Mouse (Mus musculus): ENCODE data around the gene Gm10190.
"Not testable (repeated sequence)": the region's sequence is repeated elsewhere in the genome, so short reads cannot be mapped to it uniquely, and the experiment has no call there.

Gm10190 gene

DNA sequence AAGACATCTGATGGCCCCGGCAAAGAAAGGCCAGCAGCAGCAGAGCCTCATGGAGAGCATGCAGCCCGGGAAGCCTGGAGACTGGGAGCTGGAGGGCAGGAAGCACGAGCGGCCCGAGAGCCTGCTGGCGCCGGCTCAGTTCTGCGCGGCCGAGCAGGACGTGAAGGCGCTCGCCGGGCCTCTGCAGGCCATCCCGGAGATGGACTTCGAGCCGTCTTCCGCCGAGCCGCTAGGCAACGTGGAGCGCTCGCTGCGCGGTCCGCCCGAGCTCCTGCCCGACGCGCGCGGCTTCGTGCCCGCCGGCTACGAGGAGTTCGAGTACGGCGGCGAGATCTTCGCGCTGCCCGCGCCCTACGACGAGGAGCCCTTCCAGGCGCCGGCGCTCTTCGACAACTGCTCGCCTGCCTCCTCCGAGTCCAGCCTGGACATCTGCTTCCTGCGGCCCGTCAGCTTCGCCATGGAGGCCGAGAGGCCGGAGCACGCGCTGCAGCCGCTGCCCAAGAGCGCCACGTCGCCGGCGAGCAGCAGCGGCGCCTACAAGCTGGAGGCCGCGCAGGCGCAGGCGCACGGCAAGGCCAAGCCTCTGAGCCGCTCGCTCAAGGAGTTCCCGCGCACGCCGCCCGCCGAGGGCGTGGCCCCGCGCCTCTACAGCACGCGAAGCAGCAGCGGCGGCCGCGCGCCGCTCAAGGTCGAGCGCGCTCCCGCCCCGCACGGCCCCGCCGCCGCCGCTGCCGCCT, at the start of gene Gm10190:
Gene Gm10190 (minus strand): TSS at position 553 of the 737 bp plus-strand sequence.
- DNase-seq: peak; percentile 98

- no peak for DNase-seq
Measured at GRCm38 (mm10) chr17:80420998-80421397, 47.7 kb upstream of the Gm10190 start.

DNA sequence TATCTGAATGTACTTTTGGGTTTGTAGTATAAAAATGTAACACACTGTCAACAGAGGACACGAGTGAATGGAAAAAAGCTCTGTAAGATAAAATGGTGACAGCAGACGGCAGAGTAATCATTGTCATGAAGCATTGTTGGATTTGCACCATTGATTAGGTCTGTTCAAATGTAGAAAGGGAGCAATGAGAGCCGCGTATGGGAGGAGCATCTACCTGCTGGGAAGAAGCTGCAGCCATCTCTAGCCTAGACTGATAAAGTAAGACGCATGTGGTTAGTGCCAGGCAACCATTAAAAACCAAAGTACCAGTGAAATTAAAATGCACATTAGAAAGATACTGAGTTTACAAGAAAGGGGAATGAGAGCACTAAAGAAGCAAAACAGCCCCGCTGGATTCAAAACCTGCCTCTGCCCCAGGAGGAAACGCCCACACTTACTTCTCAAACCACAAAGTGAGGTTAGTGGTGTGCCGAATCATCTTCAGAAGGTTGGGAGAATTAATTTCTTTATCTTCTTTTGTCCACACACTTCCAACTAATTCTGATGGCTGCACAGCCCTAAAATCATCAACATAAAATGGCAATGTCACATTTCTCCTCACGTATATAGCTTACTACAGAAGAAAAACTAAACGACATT, 45.4 kb upstream of the Gm10190 start:
- no peak for DNase-seq

- DNase-seq: peak; percentile 20
Measured at GRCm38 (mm10) chr17:80411182-80411581, 37.8 kb upstream of the Gm10190 start.

- no peak for DNase-seq
Measured at GRCm38 (mm10) chr17:80398243-80398642, 24.9 kb upstream of the Gm10190 start.

DNA sequence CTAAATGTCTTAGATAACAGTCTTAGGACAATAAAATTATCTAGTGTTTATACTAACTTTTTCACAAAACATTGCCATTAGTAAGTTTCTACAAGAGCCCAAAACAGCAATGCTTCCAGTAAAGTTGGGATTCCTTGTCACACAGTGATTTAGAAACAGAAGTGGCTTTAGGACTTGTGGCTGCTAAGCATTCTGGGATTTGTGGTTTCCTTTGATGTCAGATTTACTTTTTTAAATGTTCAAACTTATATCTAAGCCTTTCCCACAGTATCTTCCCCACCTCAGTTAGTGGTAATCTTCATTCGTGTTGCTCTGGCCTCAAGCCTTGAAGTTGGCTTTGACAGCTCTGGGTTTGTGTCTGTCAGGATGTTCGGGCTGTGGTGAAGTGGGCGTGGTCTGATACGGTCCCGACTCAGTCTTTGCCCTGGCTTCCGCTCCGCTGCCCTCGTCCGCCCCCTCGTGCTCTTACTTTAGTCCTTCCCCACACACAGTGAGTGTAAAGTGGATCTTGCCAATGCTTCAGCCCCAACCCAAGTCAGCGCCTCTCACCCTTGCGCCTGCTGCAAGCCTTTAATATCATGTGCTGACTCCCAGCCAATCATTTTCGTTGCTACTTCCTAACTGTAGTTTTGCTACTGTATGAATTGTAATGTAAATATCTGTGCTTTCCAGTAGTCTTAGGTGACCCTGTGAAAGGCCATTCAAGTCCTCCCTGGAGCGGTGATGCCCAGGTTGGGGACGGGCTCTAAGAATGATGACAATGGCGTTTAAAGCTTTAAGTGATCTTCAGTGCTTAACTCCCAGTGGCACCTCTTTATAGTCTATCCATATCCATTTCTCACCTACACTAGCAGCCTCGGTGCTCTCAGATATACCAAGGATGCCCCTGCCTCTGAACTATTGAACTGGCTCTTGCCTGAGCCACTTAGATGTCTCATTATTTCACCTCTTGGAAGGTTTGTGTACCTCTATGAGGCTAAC, 18.4 kb upstream of the Gm10190 start:
- peak; percentile 82 for DNase-seq

GRCm38 (mm10) chr17:80390024-80390423, 16.7 kb upstream of the Gm10190 start:
- no peak for DNase-seq

GRCm38 (mm10) chr17:80385671-80386070, 12.3 kb upstream of the Gm10190 start:
- DNase-seq: no peak

DNA sequence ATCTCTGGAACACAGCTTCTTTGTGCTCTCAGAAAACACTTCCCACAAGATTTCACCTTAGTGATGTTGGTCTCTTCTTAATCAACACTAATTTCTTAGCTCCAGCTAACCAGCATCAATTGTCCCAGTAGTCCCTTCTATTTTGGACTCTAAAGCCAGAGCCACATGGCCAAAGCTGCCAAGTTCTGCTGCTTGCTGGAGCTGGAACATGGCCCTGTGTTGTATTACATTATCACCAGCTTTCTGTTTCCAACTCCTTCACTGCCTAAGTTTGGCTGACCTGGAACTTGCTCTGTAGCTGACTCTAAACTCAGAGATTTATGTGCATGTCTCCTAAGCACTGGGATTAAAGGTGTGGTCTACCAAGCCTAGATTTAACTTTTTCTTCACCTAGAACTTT, 5.0 kb upstream of the Gm10190 start:
- not testable (repeated sequence) for DNase-seq

DNA sequence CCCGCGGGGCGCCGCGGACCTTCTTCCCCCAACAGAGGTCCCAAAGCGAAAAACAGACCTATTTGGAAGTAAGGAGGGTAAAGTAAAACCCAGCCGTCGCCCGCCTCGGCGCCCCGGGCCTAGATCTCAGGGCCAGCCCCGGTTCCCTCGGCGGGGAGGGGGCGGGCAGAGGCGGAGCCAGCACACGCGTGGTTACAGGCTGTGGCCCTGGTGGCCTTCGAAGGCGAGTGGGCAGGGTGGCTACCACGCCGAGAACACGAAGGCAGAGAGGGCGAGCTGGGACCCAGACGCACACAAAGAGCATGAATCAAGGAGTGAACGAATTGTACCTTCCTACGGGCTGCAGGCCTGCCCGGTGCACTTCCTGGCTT, 370 bp upstream of the Gm10190 start:
- no peak for DNase-seq

GRCm38 (mm10) chr17:80368606-80369005, 4.7 kb downstream of the Gm10190 start:
- no peak for DNase-seq

- DNase-seq: no peak
Measured at GRCm38 (mm10) chr17:80367276-80367675, 6.1 kb downstream of the Gm10190 start.

DNA sequence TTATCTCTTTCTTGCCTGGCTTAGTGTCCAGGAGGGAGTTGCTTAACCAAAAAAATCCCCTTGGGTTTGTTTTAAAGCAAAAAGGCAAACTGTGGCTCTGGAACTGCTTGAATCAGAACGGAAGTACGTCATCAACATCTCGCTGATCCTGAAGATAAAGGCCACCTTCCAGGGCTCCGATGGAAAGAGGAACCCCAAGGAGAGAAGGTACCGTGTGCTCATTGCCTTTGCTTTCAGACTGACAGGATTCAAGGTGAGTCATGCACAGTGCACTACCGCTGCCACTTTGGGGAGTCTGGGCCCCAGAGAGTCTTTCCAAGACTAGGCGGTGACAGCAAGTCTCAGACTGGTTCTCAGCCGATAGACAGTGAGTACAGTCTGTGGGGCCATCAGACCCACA, 13.1 kb downstream of the Gm10190 start:
- DNase-seq: no peak

GRCm38 (mm10) chr17:80347234-80347633, 26.1 kb downstream of the Gm10190 start:
- peak; percentile 16 for DNase-seq

- peak; percentile 60 for DNase-seq
Measured at GRCm38 (mm10) chr17:80346591-80347125, 26.7 kb downstream of the Gm10190 start.

DNA sequence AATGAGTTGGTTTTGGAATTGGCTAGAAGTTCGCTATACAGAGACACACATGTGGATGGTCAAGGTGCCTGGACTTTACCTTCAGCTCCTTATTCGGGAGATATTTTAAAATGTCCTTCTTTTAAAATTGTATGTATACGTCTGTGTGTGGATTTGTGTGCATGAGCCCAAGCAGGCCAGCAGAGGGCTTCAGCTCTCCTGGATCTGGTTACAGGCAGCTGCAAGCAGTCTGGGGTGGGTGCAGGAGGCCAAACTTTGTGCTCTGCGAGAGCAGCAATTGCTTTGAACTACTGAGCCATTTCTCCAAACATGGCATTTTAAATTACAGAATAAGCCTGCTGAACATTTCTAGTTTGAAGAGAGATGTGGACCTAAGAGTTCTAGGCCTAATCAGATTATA, 28.1 kb downstream of the Gm10190 start:
- peak; percentile 54 for DNase-seq

DNA sequence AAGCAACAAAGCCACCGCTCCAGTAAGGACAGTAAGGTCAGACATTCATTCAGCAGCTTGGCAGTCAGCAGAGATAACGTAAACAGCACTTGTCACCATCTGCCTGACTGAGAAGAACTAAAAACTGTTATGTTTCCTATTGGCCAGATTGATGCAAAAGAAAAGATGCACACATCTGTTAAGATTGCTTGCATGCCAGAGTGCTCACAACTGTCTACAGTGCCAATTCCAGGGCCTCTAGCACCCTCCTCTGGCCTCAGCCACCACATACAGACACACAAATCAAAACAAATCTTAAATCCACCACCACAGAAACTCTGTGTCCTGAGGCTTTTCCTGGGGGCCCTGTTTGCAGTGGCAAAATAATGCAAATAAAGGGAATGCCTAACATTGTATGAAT, 41.0 kb downstream of the Gm10190 start:
- no peak for DNase-seq

DNA sequence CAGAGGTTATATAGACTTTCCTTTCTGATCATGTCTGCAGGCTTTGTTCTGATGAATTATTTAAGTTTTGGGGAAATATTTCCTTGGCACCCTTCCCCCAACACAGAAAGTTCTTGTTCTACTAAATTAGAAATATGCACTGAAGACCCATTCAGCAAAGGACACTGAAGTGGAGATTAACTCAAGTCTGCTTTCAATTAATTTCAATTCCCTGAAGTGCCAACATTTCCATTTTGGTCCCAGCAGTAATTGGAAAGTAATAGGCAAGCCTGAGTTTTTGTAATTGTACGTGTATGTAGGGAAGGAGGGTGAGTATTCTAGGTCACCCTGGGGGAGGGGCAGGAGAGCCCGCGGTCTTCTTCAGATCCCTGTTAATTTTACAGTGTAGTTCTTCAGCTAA, 46.9 kb downstream of the Gm10190 start:
- no peak for DNase-seq

GRCm38 (mm10) chr17:80325456-80325855, 47.9 kb downstream of the Gm10190 start:
- no peak for DNase-seq

- no peak for DNase-seq
Measured at GRCm38 (mm10) chr17:80324521-80324920, 48.8 kb downstream of the Gm10190 start.

DNA sequence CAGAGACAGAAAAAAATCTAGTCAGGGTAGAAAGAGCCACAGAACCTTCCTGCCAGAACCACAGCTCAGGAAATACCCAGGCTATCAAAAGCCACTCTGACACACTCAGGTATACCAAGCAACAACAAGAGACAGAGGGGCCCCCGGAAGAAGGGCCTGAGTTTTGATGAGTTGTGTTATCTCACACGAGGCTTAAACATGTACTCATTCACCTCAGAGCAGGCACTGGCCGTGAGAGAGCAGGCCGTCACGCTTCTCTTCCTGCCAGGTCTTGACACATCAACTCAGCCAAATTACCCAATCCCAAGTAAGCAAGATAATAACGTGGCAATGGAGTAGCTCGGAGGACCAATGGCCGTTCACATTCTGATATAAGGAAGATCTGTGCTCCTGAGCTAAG, 49.7 kb downstream of the Gm10190 start:
- DNase-seq: no peak
